In genomic region chr1:40967768-40968504, GRCm38 (mm10) we compare ENCODE assay signal across 14 mouse cellular contexts.
A peak's percentile ranks its signal among the peaks of the same experiment; 100 is the strongest.
DNase-seq lines count a peak whose midpoint lies in the region; ATAC-seq and TF ChIP-seq lines count a peak whose summit lies in the region.
"Had no signal": no experiment of that assay in that cellular context is flagged by ENCODE, and none has a peak within 500 bp of the region (broad histone marks: within the 10 kb centered on the region; RNA-seq: fewer than 3 reads in every experiment).

No protein-coding gene starts in this region.

- no peak overlapping the region for H3ac ChIP-seq in myocyte (ENCODE audit: control insufficient read depth, insufficient read length)

- H3K27ac ChIP-seq in layer of hippocampus, adult 2 months, result no peak overlapping the region
- H3K27ac ChIP-seq: lung, embryonic 15.5 days had no signal

- H3K79me2 ChIP-seq in myocyte (ENCODE audit: control insufficient read depth, insufficient read depth), result no peaks in the 10 kb centered on the region

- TF ChIP-seq CTCF in layer of hippocampus, adult 2 months (conservative IDR thresholded peaks at IDR 0.05), result no peak

- H3K4me3 ChIP-seq in layer of hippocampus, adult 2 months, result peak overlapping the region; percentile 47
- no peak overlapping the region for H3K4me3 ChIP-seq in myocyte
- H3K4me3 ChIP-seq: heart, embryonic 12.5 days; lung, embryonic 15.5 days had no signal

- peak overlapping the region; percentile 53 for H3K4me2 ChIP-seq in myocyte (ENCODE audit: low read depth)
- H3K4me2 ChIP-seq: heart, embryonic 12.5 days; lung, embryonic 15.5 days had no signal

- no peak for TF ChIP-seq POLR2A in myocyte (IDR thresholded peaks at IDR 0.05; ENCODE audit: insufficient read length, low read depth)

- DNase-seq in frontal cortex, postnatal 10 days (ENCODE audit: low spot score in 2 of 2), result no peak
- peak; percentile 3 to 10 for DNase-seq in layer of hippocampus, adult 2 months (ENCODE audit: low spot score in 2 of 2)
- DNase-seq in layer of hippocampus, adult 8-10 months (ENCODE audit: low spot score in 2 of 2), result no peak
- DNase-seq in ZHBTc4 (ENCODE audit: low read depth, low spot score), result peak; percentile 14
- DNase-seq in T-cell, adult 2 months (ENCODE audit: low spot score), result no peak
- DNase-seq in cerebellum, adult 11 months, result no peak
- DNase-seq: cerebellum, postnatal 14 days; kidney, postnatal 10 days; thymus, adult 18-20 months had no signal

- 0 out of 2 replicates have a peak, but pooled peaks have one; percentile 44 for ATAC-seq in frontal cortex, adult (ENCODE audit: low TSS enrichment)

- H3K36me3 ChIP-seq in myocyte (ENCODE audit: control insufficient read depth, insufficient read depth), result no peaks in the 10 kb centered on the region
- H3K36me3 ChIP-seq: G1E; heart, embryonic 12.5 days; lung, embryonic 15.5 days had no signal

- H3K27me3 ChIP-seq in myocyte (ENCODE audit: control insufficient read depth, insufficient read depth, insufficient read length), result no peaks in the 10 kb centered on the region
- H3K27me3 ChIP-seq: heart, embryonic 12.5 days; lung, embryonic 15.5 days had no signal

TF ChIP-seq in myocyte, 11 proteins besides CTCF, POLR2A, EP300 and RAD21:
- TF ChIP-seq TCF3 (IDR thresholded peaks at IDR 0.05; ENCODE audit: insufficient read length, low read depth), result no peak
- TF ChIP-seq TCF12 (IDR thresholded peaks at IDR 0.05; ENCODE audit: insufficient read depth, poor library complexity, severe bottlenecking), result no peak
- TF ChIP-seq POLR2AphosphoS2 (IDR thresholded peaks at IDR 0.05; ENCODE audit: insufficient read length, low read depth), result no peak
- no peak for TF ChIP-seq MYOD1 (IDR thresholded peaks at IDR 0.05; ENCODE audit: control insufficient read depth in 1 of 3, insufficient read length in 2 of 3, low read depth in 2 of 3)
- TF ChIP-seq E2F4 (IDR thresholded peaks at IDR 0.05; ENCODE audit: insufficient read depth), result no peak
- TF ChIP-seq MYOG (IDR thresholded peaks at IDR 0.05; ENCODE audit: control insufficient read depth in 1 of 3, insufficient read depth in 1 of 3, insufficient read length in 2 of 3, low read depth in 2 of 3), result no peak
- TF ChIP-seq SRF (IDR thresholded peaks at IDR 0.05; ENCODE audit: control insufficient read depth, insufficient read length, low read depth), result no peak
- no peak for TF ChIP-seq CEBPB (IDR thresholded peaks at IDR 0.05; ENCODE audit: insufficient read depth, poor library complexity, severe bottlenecking)
- TF ChIP-seq MAX (IDR thresholded peaks at IDR 0.05; ENCODE audit: low read depth), result no peak
- no peak for TF ChIP-seq USF1 (IDR thresholded peaks at IDR 0.05; ENCODE audit: low read depth)

Comparison
In these comparisons a context has a peak if more than half of its experiments do, and no peak if none do; other contexts are left out.
1. DNase-seq: peak in layer of hippocampus, adult 2 months (2 of 2) and ZHBTc4 (single experiment); none in frontal cortex, postnatal 10 days (0 of 2), layer of hippocampus, adult 8-10 months (0 of 2), T-cell, adult 2 months (single experiment) and cerebellum, adult 11 months (single experiment).